Mouse (Mus musculus) C2C12 (cell line): Measurements from ENCODE around the gene Mcfd2. TPM values are rescaled to one million over a fixed set of nuclear protein-coding genes. Genes with fewer than 3 reads are reported as not detected.
"Not testable (repeated sequence)": the region's sequence is repeated elsewhere in the genome, so short reads cannot be mapped to it uniquely, and the experiment has no call there.

Source experiments
- H3K27me3 ChIP-seq: one replicate; pipeline ENCODE4 v1.6.1; 2011; ENCODE audit not compliant: control insufficient read depth, insufficient read depth, insufficient read length
- H3K36me3 ChIP-seq: one replicate; pipeline ENCODE4 v1.6.1; 2011; ENCODE audit not compliant: control insufficient read depth, insufficient read depth
- H3K4me3 ChIP-seq: one replicate; pipeline ENCODE4 v1.5.1; 2011; ENCODE audit warnings: mild to moderate bottlenecking, control low read depth; ENCODE audit not compliant: poor library complexity, insufficient read depth, severe bottlenecking
- H3K79me2 ChIP-seq: one replicate; pipeline ENCODE4 v1.6.1; 2011; ENCODE audit not compliant: control insufficient read depth, insufficient read depth
- H3K79me3 ChIP-seq: one replicate; pipeline ENCODE4 v1.6.1; 2011; ENCODE audit warnings: low read depth, control low read depth
- H3ac ChIP-seq: one replicate; pipeline ENCODE3; 2011; ENCODE audit warnings: low read depth; ENCODE audit not compliant: control insufficient read depth, insufficient read length
- CEBPB ChIP-seq: IDR thresholded peaks from one replicate; pipeline ENCODE4 v1.6.1; 2011; ENCODE audit warnings: low read depth, mild to moderate bottlenecking, control low read depth, moderate library complexity
- CTCF ChIP-seq: IDR thresholded peaks from one replicate; pipeline ENCODE4 v1.5.1; 2011; ENCODE audit not compliant: control insufficient read depth, insufficient read depth, insufficient read length
- FOSL1 ChIP-seq: IDR thresholded peaks from one replicate; pipeline ENCODE4 v1.8.0; 2011; ENCODE audit warnings: mild to moderate bottlenecking, low read length; ENCODE audit not compliant: poor library complexity, insufficient read depth, severe bottlenecking
- MAX ChIP-seq: IDR thresholded peaks from one replicate; pipeline ENCODE4 v1.6.1; 2011; ENCODE audit warnings: mild to moderate bottlenecking, control low read depth
- MYOD1 ChIP-seq: IDR thresholded peaks from one replicate; pipeline ENCODE4 v1.6.1; 2011; ENCODE audit warnings: low read depth; ENCODE audit not compliant: control insufficient read depth, insufficient read length
- MYOG ChIP-seq: IDR thresholded peaks from one replicate; pipeline ENCODE4 v1.6.1; 2011; ENCODE audit not compliant: control insufficient read depth, insufficient read length; ENCODE audit errors: extremely low read depth
- USF1 ChIP-seq: IDR thresholded peaks from one replicate; pipeline ENCODE4 v1.6.1; 2011; ENCODE audit warnings: low read depth, mild to moderate bottlenecking, control low read depth, moderate library complexity
- polyA plus RNA-seq: library from polyadenylated mRNA; unstranded; fragments of >200 nt; fragmentation: generic; extraction: Trizol; gene quantifications from one replicate; pipeline ENCODE4 v1.2.1, GENCODE M21; 2012; ENCODE audit warnings: missing spikeins

Gene Mcfd2
- polyA plus RNA-seq, 1 experiment: 43.1 TPM

DNA sequence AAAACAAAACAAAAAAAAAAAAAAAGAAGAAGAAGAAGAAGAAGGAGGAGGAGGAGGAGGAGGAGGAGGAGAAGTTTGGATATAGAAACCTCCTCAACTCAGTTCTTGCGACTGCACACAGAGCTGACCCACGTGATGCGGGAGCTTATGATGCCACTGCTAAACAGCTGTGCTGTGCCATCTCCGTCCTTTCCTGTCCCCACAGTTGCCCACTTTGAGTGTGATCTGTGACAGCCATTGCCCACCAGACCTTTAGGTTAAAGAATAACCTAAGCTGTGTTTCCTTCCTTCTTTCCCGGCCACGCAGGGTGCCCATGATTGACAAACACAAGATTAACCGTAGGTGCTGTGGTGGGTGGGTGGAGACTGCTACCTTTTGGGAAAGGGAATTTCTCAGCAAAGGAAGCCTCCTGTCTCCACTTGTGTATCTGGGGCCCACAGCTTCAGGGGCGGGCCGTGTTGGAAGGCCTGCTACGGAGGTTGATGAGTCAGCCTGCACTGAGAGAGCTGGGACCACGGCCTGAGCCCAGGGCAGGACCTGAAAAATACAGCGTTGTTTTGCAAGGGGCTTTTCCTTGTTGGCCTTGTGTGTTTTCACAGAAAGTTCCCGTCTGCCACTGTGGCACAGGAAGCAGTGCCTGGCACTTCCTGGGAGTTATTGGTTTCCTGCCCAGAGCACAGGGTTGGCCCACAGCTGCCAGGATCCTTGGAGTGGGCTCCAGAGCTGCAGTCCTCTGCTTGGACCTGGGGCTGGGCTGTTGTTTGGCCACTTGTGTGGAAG, 36.5 kb upstream of the Mcfd2 start:
- no peak overlapping the region for H3K4me3 ChIP-seq
- no peaks in the 10 kb centered on the region for H3K79me2 ChIP-seq
- peak overlapping the region; percentile 5 for H3ac ChIP-seq
- TF ChIP-seq MYOD1: no peak
- no peak for TF ChIP-seq USF1
- H3K27me3 ChIP-seq: no peaks in the 10 kb centered on the region
- no peaks in the 10 kb centered on the region for H3K79me3 ChIP-seq
- no peaks in the 10 kb centered on the region for H3K36me3 ChIP-seq

DNA sequence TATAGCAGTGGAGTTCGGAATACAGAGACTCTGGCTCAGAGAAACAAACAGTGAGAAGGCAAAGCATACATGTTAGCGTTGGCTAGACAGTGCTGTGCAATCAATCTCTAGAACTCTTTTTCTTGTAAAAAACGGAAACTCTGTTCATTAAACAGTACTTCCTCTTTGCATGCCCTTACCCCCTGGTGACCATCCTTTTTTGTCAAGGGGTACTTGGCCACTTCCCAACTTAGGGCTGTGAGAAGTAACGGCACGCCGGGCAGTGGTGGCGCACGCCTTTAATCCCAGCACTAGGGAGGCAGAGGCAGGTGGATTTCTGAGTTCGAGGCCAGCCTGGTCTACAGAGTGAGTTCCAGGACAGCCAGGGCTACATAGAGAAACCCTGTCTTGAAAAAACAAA, 35.9 kb upstream of the Mcfd2 start:
- not testable (repeated sequence) for H3K79me2 ChIP-seq, H3K36me3 ChIP-seq, H3K27me3 ChIP-seq, H3K4me3 ChIP-seq, H3ac ChIP-seq, H3K79me3 ChIP-seq

DNA sequence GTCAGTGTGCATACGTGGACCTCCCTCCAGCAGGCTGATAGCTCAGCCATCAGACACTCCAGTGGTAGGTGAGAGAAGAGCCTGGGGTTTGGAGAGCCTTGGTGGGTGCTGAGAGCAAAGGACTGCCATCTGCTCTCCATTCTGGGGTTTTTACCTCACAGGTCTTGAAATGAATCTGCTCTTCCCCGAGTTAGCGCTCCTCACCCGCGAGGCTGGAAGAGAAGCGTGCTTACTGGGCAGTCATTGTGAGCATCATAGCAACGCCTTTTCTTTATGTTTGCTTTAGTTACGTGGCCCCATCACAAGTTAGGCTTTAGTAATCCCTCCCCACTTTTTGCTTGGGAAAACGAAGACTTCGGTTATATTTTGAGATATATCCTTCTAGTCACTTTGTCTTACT, 34.6 kb upstream of the Mcfd2 start:
- no peaks in the 10 kb centered on the region for H3K79me3 ChIP-seq
- H3K4me3 ChIP-seq: no peak overlapping the region
- no peak overlapping the region for H3ac ChIP-seq
- TF ChIP-seq MYOD1: no peak
- no peak for TF ChIP-seq FOSL1
- no peak for TF ChIP-seq MAX
- no peak for TF ChIP-seq CTCF
- no peak for TF ChIP-seq CEBPB
- TF ChIP-seq MYOG: no peak
- TF ChIP-seq USF1: no peak
- H3K27me3 ChIP-seq: no peaks in the 10 kb centered on the region
- H3K36me3 ChIP-seq: peaks cover 6% of the 10 kb centered on the region
- H3K79me2 ChIP-seq: no peaks in the 10 kb centered on the region

DNA sequence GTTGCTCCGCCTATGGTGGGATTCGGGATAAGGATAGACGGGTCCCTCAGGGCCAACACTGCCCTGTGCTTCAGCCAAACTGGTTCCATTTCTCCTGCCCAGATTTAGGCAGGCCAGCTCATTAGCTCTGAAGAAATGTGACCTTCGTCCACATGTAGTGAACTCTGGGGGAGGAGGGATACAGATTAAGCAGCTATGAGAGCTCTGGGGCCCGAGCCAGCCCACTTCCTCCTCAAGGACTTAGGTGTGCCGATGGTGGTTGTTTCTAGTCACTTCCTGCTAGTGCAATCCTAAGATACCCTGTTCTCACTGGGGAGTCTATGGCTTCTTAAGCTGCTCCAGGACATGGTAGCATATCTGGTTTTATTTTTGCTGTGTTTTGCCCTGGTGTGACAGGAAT, 33.2 kb upstream of the Mcfd2 start:
- no peak overlapping the region for H3K4me3 ChIP-seq
- H3K27me3 ChIP-seq: no peaks in the 10 kb centered on the region
- H3K79me2 ChIP-seq: no peaks in the 10 kb centered on the region

DNA sequence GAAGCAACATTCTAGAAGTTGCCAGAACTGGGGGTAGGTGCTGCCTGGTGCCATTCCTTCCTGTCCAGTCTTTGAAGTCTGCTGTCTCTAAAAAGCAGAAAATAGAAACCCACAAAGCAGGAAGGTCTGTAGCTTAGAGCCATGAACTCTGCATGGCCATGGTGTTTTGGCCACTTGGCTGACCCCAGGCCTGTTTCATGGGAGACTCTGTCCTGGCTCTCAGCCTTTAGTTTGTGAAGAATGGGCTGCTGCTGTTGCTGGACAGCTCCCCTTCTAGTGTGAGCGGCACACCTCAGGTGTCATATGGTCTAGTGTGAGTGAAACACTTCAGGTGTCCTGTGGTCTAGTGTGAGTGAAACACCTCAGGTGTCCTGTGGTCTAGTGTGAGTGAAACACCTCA, 31.0 kb upstream of the Mcfd2 start:
- H3K36me3 ChIP-seq: peaks cover 14% of the 10 kb centered on the region
- not testable (repeated sequence) for H3K79me3 ChIP-seq, H3K79me2 ChIP-seq, H3K27me3 ChIP-seq, H3ac ChIP-seq, H3K4me3 ChIP-seq

More for the DNA sequence above, 33.2 kb upstream of the Mcfd2 start:
- H3ac ChIP-seq: no peak overlapping the region
- TF ChIP-seq CTCF: no peak
- TF ChIP-seq MYOD1: no peak
- no peak for TF ChIP-seq CEBPB
- no peak for TF ChIP-seq USF1
- TF ChIP-seq MYOG: no peak
- TF ChIP-seq FOSL1: no peak
- TF ChIP-seq MAX: no peak
- H3K36me3 ChIP-seq: peaks cover 7% of the 10 kb centered on the region
- H3K79me3 ChIP-seq: no peaks in the 10 kb centered on the region

DNA sequence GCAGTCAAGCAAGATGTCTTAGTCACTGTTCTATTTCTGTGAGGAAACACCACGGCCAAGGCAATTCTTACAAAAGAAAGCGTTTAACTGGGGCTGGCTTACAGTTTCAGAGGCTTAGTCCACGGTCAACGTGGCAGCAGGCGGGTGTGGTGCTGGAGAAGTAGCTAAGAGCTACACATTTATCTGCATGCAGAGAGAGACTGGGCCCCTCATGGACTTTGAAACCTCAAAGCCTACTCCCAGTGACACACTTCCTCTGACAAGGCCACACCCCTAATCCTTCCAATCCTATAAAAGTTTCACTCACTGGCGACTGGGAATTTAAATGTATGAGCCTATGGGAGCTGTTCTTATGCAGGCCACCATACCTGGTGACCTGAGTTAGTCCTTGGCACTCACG, 30.0 kb upstream of the Mcfd2 start:
- H3K79me3 ChIP-seq: no peaks in the 10 kb centered on the region
- H3K4me3 ChIP-seq: no peak overlapping the region
- H3ac ChIP-seq: no peak overlapping the region
- H3K79me2 ChIP-seq: no peaks in the 10 kb centered on the region
- H3K36me3 ChIP-seq: peaks cover 14% of the 10 kb centered on the region
- no peaks in the 10 kb centered on the region for H3K27me3 ChIP-seq
- TF ChIP-seq MYOG: no peak
- TF ChIP-seq CEBPB: no peak
- no peak for TF ChIP-seq USF1
- TF ChIP-seq FOSL1: no peak
- TF ChIP-seq CTCF: no peak
- no peak for TF ChIP-seq MAX
- TF ChIP-seq MYOD1: no peak

DNA sequence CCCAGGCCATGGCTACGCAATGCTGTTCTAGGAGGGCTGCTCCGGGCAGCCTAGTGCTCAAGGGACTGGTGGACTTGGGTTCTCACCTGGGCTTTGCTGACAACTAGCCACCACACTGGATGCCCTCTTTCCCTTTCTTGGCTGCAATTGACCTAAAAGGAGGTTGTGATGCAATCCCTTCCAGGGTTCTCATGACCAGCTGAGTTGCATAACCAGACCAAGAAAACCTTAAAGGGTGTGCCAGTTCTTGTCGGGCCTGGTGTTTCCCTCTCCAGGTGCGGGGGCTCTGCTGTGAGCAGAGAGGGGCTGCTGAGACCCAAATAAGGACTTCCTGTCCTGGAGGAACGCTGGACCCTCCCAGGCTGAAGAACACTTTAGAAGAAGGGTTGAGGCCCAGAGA, 27.4 kb upstream of the Mcfd2 start:
- H3K4me3 ChIP-seq: no peak overlapping the region
- no peaks in the 10 kb centered on the region for H3K27me3 ChIP-seq
- no peaks in the 10 kb centered on the region for H3K79me2 ChIP-seq
- no peak for TF ChIP-seq MYOD1
- no peak for TF ChIP-seq CEBPB
- no peak for TF ChIP-seq USF1
- no peak for TF ChIP-seq FOSL1
- no peak for TF ChIP-seq CTCF
- no peak for TF ChIP-seq MYOG
- no peak for TF ChIP-seq MAX
- no peak overlapping the region for H3ac ChIP-seq
- H3K79me3 ChIP-seq: no peaks in the 10 kb centered on the region
- peaks cover 14% of the 10 kb centered on the region for H3K36me3 ChIP-seq
